Comparison of ENCODE assay signal across 11 mouse cellular contexts in the genomic region with DNA sequence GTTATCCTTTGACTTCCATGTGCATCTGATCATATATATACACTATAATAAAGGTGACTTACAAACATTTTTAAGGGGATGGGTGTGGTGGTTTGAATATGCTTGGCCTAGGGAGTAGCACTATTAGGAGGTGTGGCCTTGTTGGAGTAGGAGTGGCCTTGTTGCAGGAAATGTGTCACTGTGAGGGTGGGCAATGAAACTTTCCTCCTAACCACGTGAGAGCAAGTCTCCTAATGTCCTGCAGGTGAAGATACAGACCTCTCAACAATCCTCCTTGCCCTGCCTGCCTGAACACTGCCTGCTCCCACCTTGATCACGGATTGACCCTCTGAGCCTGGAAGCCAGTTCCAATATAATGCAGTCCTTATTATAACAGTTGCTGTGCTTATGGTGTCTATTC. TPM values are rescaled to one million over a fixed set of nuclear protein-coding genes. Genes with fewer than 3 reads are reported as not detected.
"Had no signal": no experiment of that assay in that cellular context is flagged by ENCODE, and none has a peak within 500 bp of the region (broad histone marks: within the 10 kb centered on the region; RNA-seq: fewer than 3 reads in every experiment).

No protein-coding gene starts in this region.

- DNase-seq: lung, adult 18-20 months; lung, embryonic 14.5 days; lung, postnatal 10 days; lung, postnatal 36 days; right cerebral cortex, postnatal 14 days; thymus, adult 18-20 months; thymus, postnatal 14 days; thymus, postnatal 36 days had no signal

- ATAC-seq: midbrain, embryonic 13.5 days; midbrain, embryonic 15.5 days had no signal

RNA-seq across cellular contexts. Expression of gene Dusp14, which starts 38.1 kb away (rescaled TPM):
- total RNA-seq: megakaryocyte progenitor cell, adult 5-6 weeks had no signal
